Mouse (Mus musculus): ENCODE measurements around the gene Gpc1. TPM values are rescaled to one million over a fixed set of nuclear protein-coding genes. Genes with fewer than 3 reads are reported as not detected.

Gpc1 gene
- total RNA-seq, 2 experiments from 2014 or later = 223 to 227 TPM

DNA sequence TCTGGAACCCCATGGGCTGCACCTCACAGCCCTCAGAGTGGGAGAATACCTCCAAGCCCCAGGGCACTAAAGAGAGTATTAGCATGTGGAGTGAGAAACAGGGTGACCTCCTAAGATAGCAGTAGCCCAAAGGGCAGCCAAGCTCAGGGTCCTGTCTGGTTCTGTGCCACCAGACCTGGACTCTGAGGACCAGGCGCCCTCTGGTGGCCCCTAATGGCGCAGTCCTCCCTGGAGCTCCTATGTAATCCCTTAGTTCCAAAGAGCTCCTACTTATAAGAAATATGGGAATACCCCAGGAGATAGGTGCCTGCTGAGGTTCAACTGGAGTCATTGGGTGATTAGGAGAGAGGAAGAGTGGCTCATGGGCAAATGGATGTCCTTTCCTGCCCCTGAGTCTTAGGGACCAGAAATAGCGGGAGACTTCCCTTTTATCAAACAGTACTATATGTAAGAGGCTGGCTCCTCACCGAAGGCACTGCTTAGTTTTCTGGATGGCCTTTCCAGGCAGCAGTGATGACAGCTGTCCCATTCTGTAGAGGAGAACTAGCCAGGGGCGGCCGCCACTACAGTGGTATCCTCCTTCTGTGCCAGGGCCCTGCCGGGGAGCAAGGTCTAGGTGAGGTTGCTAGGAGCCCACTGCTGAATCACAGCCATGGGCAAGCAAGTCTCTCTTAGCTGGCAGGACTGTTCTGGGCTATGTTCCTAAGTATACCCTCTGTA lies 2.7 kb downstream of the Gpc1 start:
- peak; percentile 88 for DNase-seq (ENCODE audit: low spot score)

GRCm38 (mm10) chr1:92837931-92838833 lies 6.7 kb downstream of the Gpc1 start:
- peak; percentile 72 for DNase-seq (ENCODE audit: low spot score)

- no peak for DNase-seq (ENCODE audit: low spot score)
Observed at GRCm38 (mm10) chr1:92839211-92839610, 7.8 kb downstream of the Gpc1 start.

DNA sequence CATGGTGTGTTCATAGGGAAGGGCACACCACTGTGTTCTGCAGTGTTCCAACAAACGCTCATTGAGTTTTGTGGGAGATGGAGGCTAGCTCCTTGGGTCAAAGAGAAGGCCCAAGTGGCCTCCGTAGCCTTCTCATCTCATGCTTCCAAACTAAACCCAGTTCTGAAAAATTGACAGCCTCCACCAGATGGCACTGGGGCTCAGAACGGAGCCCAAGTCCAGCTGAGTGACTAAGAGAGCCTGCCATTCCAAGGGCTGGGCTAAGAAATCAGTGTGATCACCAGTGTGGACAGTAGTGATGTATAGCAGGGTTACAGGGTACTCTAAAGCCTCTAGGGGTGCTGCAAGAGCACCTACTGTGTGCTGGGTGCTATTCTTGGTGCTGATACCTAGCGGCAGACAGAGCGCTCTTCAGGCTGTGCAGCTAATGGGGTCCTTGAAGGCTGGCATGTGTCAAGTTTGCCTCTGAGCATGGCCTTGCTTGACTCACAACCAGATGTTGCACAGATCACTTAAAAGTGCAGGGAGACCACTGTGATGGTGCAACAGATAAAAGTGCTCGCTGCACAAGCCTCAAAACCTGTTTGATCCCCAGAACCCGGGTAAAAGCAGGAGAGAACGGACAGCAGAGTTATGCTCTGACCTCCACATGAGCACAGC lies 8.9 kb downstream of the Gpc1 start:
- no peak for DNase-seq (ENCODE audit: low spot score)

- DNase-seq (ENCODE audit: low spot score) = no peak
Observed at GRCm38 (mm10) chr1:92841427-92841826, 10.0 kb downstream of the Gpc1 start.

DNA sequence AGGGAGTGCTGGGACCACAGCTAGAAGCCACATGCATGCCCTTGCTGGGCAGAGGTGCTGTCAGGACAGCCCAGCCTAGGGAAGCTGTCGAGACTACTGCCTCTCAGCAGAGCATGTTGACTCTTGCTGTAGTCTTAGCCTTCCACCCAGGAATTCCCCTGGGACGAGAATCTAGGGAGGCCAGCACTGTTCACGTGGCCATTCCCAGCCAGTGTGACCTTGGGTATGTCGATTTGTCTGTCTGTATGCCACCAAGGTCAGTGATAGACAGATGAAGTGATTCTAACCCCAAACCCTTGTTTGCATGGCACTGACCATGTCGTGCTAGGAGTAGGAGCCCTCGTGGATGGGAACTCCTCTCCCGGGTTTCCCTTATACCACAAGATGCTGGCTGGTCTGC lies 14.4 kb downstream of the Gpc1 start:
- no peak for DNase-seq (ENCODE audit: low spot score)

GRCm38 (mm10) chr1:92847873-92848839 lies 16.7 kb downstream of the Gpc1 start:
- no peak for DNase-seq (ENCODE audit: low spot score)

- no peak for DNase-seq (ENCODE audit: low spot score)
Observed at GRCm38 (mm10) chr1:92849491-92849890, 18.0 kb downstream of the Gpc1 start.

- no peak for DNase-seq (ENCODE audit: low spot score)
Observed at GRCm38 (mm10) chr1:92849938-92850574, 18.6 kb downstream of the Gpc1 start.

DNA sequence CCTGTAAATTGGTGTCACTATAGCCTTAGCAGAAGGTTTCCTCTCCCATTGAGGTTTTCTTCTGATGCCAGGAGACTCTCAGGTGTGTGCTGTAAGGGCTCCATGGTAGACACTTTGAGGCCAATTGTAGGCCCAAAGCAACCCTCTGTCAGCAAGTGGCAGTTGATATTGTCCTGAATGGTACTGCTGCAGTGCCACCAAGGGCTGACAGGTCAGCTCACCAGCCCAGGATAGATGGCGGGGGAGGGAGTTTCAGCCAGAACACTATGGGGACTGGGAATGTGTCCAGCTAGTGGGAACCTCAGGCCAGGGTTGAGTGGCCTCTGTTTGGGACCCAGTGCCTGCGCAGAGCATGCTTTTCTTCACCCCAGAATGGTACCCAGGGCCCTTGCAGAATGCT lies 21.0 kb downstream of the Gpc1 start:
- no peak for DNase-seq (ENCODE audit: low spot score)

- DNase-seq (ENCODE audit: low spot score) = no peak
Observed at GRCm38 (mm10) chr1:92861503-92861902, 30.1 kb downstream of the Gpc1 start.

DNA sequence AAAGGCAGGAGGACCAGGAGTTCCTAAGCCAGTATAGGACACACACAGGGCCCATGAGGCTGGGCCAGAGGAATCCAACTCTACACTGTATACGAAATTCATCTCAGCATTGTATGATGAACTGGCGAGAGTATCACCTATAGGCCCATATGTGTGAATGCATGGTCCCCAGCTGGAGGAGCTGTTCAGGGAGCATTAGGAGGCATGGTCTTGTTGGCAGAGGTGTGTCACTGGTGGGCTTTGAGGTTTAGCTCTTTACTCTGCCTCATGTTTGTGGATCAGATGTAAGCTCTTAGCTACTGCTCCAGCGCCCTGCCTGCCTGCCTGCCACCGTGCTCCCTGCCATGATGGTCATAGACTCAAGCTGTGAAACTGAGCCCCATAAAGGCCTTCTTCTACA lies 31.8 kb downstream of the Gpc1 start:
- DNase-seq (ENCODE audit: low spot score) = no peak

- no peak for DNase-seq (ENCODE audit: low spot score)
Observed at GRCm38 (mm10) chr1:92866170-92866569, 34.7 kb downstream of the Gpc1 start.

GRCm38 (mm10) chr1:92869985-92870384 lies 38.5 kb downstream of the Gpc1 start:
- no peak for DNase-seq (ENCODE audit: low spot score)

DNA sequence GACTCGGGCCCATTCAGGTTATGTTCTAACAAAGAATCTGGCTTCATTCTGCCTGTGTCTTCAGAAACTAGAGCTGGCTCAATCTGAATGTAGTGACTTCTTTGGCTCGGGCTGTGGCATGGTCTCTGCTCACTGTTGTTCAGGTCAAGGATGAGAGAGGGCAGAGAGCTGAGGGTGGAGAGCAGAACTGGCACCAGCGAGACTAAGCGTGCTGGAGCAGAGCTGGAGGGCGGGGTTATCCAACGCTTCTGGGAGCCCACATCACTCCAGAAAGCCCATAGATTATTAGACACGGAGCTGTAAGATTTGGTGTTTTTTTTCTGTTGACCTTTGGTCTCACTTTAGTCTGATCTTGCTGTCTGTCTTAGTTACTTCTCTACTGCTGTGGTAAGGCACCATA lies 41.2 kb downstream of the Gpc1 start:
- no peak for DNase-seq (ENCODE audit: low spot score)

- no peak for DNase-seq (ENCODE audit: low spot score)
Observed at GRCm38 (mm10) chr1:92874011-92874410, 42.6 kb downstream of the Gpc1 start.

DNA sequence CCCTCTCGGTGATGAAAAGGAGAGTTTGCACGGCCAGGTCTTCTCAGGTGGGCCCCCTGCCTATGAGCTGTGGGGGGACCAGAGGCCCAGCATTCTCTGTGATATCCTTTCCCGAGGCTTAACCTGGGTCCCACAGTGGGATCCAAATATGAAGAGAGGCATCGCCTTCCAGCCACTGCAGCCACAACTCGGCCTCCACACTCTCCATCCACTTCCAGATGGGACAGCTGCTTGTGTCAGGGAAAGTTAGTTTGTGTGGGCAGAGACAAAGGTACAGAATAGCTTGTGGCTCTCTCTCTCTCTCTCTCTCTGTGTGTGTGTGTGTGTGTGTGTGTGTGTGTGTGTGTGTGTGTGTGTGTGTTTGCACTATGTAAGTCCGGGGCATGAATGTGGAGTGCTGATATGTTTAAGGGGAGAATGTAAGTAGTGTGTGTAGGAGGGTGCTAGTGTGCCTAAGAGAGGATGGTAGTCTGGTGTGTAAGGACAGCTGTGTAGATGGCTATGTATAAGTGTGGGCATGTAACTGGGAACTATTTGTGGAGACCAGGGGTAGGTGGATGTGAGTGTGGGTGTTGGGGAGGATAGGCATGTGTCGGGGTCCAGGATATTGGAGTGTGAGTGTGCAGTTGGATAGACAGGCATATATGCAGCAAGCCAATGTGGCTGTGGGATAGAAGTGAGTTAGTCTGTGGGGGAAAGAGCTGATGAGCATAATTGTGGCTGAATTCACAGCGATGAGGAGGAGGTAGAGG lies 44.1 kb downstream of the Gpc1 start:
- DNase-seq (ENCODE audit: low spot score) = no peak

DNA sequence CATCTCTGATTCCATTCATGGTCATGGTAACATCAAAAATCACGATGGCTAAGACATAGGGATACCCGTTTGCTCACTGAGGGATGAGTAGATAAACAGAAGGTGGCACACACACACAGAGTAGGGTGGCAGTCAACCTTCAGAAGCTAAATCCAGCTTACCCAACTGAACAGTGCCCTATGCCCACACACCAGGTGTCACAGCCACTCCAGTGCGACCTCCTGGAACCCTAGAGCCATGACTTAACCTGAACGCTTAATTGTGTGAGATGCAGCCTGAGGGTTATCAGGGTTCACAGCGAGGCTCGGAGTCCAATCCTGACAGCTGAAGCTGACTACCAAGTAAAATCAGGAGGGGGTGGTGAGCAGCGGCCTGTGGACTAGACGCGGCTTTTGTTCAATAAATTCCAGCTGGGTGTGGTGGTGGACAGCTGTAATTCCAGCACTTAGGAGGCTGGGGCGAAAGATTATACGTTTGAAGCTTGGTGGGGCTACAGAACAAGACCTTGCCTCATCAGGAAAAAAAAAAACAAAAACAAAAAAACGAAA lies 46.1 kb downstream of the Gpc1 start:
- DNase-seq (ENCODE audit: low spot score) = no peak

DNA sequence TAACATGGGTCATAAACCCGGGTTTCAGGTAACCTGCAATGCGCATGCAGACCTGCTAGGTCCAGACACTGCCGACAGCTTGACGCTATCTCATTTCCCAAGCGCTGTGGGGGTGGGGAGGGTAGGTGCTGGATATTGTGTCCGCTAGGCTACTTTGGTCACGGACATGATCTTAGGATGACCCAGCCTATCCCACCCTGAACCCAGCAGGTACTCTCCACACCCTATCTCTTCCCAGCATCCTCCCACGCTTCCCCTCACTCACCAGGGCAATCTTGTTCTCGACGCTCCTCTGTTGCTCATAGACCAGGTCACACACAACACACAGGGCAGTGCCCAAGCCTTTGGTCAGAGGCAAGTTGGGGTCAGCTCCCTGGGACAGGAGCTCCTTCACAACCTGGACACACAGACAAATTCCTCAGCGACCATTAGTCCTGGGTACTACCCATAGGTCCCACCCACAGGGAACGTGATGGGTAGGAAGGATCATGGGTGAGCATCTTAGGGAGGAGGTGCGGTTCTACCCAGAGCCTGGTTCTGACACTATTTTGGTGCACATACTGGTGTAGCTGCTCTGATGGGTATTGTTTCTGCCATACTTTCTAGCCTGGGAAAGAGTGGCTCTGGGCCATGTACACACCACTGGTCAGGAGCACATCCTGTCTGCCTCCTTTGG lies 46.8 kb downstream of the Gpc1 start:
- no peak for DNase-seq (ENCODE audit: low spot score)

Data from gastrocnemius, adult 18-20 months (tissue).